Mouse (Mus musculus) embryonic facial prominence, embryonic 13.5 days (tissue): ENCODE results near the gene Dnaaf5. TPM values are rescaled to one million over a fixed set of nuclear protein-coding genes. Genes with fewer than 3 reads are reported as not detected.

Source experiments
- polyA plus RNA-seq: library from polyadenylated mRNA; unstranded; fragments of >200 nt; fragmentation: Nextera tagmentation; extraction: Ambion mirVana; gene quantifications from 2 replicates; pipeline ENCODE4 v1.2.1, GENCODE M21; 2015

The Dnaaf5 gene
- polyA plus RNA-seq, 1 experiment from 2014 or later, result 4.4 TPM

Other genes starting within 250 kb of the Dnaaf5 start
- gene Pdgfa, start 152.9 kb upstream of the Dnaaf5 start, polyA plus RNA-seq, result 58.6 and 58.8 TPM in 2 replicates
- 27.7 and 31.1 TPM in 2 replicates for gene Prkar1b, start 222 bp upstream of the Dnaaf5 start, polyA plus RNA-seq
- gene Sun1, start 50.4 kb downstream of the Dnaaf5 start, polyA plus RNA-seq, result 51.5 and 53.0 TPM in 2 replicates
- 137 and 160 TPM in 2 replicates for gene Get4, start 102.1 kb downstream of the Dnaaf5 start, polyA plus RNA-seq
- gene Adap1, start 175.4 kb downstream of the Dnaaf5 start, polyA plus RNA-seq, result 0.61 and 0.63 TPM in 2 replicates
- 88.4 and 108 TPM in 2 replicates for gene Cox19, start 201.2 kb downstream of the Dnaaf5 start, polyA plus RNA-seq
- 12.8 and 17.0 TPM in 2 replicates for gene Cyp2w1, start 202.4 kb downstream of the Dnaaf5 start, polyA plus RNA-seq
- 1.7 and 2.5 TPM in 2 replicates for gene Gpr146, start 227.5 kb downstream of the Dnaaf5 start, polyA plus RNA-seq